Mouse (Mus musculus) embryo, embryonic 10.5 days (tissue): ENCODE results near the gene Olfr228.
A peak's percentile ranks its signal among the peaks of the same experiment; 100 is the strongest.
"Not testable (repeated sequence)": the region's sequence is repeated elsewhere in the genome, so short reads cannot be mapped to it uniquely, and the experiment has no call there.

ENCODE experiments used
- DNase-seq: peaks from one replicate; pipeline ENCODE4 v3.0.0-alpha.2; 2015; ENCODE audit warnings: low spot score

Gene Olfr228

GRCm38 (mm10) chr2:86487286-86487685 is at the start of gene Olfr228:
Gene Olfr228, minus strand, starts transcription at chr2:86487386.
- DNase-seq: no peak

- no peak for DNase-seq
Measured at GRCm38 (mm10) chr2:86530991-86531390, 43.8 kb upstream of the Olfr228 start.

GRCm38 (mm10) chr2:86508161-86508560 is 21.0 kb upstream of the Olfr228 start, which contains the start of gene Olfr1076:
Gene Olfr1076, plus strand, starts transcription at chr2:86508461.
- DNase-seq: no peak

GRCm38 (mm10) chr2:86464442-86465109 is 22.6 kb downstream of the Olfr228 start:
- peak; percentile 77 for DNase-seq

GRCm38 (mm10) chr2:86460434-86460833 is 26.8 kb downstream of the Olfr228 start:
- no peak for DNase-seq

GRCm38 (mm10) chr2:86456169-86456568 is 31.0 kb downstream of the Olfr228 start, which contains the start of gene Olfr1066:
Gene Olfr1066, minus strand, starts transcription at chr2:86456269.
- no peak for DNase-seq

GRCm38 (mm10) chr2:86450491-86450890 is 36.7 kb downstream of the Olfr228 start, which contains the start of gene Olfr1065:
Gene Olfr1065, minus strand, starts transcription at chr2:86450591.
- not testable (repeated sequence) for DNase-seq

GRCm38 (mm10) chr2:86442101-86442500 is 45.1 kb downstream of the Olfr228 start:
- not testable (repeated sequence) for DNase-seq
